Comparison of ENCODE assay signal across 7 mouse cellular contexts in genomic region chr10:5195288-5195687, GRCm38 (mm10).
DNase-seq lines count a peak whose midpoint lies in the region; ATAC-seq and TF ChIP-seq lines count a peak whose summit lies in the region.

No protein-coding gene starts in this region.

- TF ChIP-seq CTCF in embryonic fibroblast, embryonic 13.5 days (IDR thresholded peaks at IDR 0.05; ENCODE audit: borderline replicate concordance, insufficient read depth, low read length) = no peak

- no peaks in the 10 kb centered on the region for H3K27me3 ChIP-seq in kidney, embryonic 15.5 days
- H3K27me3 ChIP-seq in hindbrain, embryonic 12.5 days = no peaks in the 10 kb centered on the region
- H3K27me3 ChIP-seq in midbrain, embryonic 15.5 days (replicated peaks) = no peaks in the 10 kb centered on the region

- H3K4me3 ChIP-seq in kidney, embryonic 15.5 days (replicated peaks) = no peak overlapping the region
- no peak overlapping the region for H3K4me3 ChIP-seq in embryonic fibroblast, embryonic 13.5 days (ENCODE audit: insufficient read depth, low read length)
- no peak overlapping the region for H3K4me3 ChIP-seq in hindbrain, embryonic 12.5 days
- peak overlapping the region; percentile 53 for H3K4me3 ChIP-seq in midbrain, embryonic 15.5 days

- no peaks in the 10 kb centered on the region for H3K9me3 ChIP-seq in kidney, embryonic 15.5 days (replicated peaks)
- H3K9me3 ChIP-seq in hindbrain, embryonic 12.5 days (replicated peaks) = no peaks in the 10 kb centered on the region
- no peaks in the 10 kb centered on the region for H3K9me3 ChIP-seq in midbrain, embryonic 15.5 days

- peak overlapping the region; percentile 70 for H3K4me2 ChIP-seq in kidney, embryonic 15.5 days
- peak overlapping the region; percentile 64; the same call in 1 of the 2 replicates for H3K4me2 ChIP-seq in hindbrain, embryonic 12.5 days (replicated peaks)
- H3K4me2 ChIP-seq in midbrain, embryonic 15.5 days = peak overlapping the region; percentile 58

- no peak for ATAC-seq in kidney, embryonic 15.5 days (replicated peaks; ENCODE audit: low FRiP score)
- no peak for ATAC-seq in hindbrain, embryonic 12.5 days (ENCODE audit: low FRiP score)
- ATAC-seq in midbrain, embryonic 15.5 days (replicated peaks) = peak; percentile 18
- no peak for ATAC-seq in frontal cortex, adult (ENCODE audit: low TSS enrichment)

- no peak for DNase-seq in kidney, postnatal 25 days
- no peak for DNase-seq in kidney, postnatal 10 days

- H3K4me1 ChIP-seq in kidney, embryonic 15.5 days = peaks cover 19% of the 10 kb centered on the region
- H3K4me1 ChIP-seq in embryonic fibroblast, embryonic 13.5 days (ENCODE audit: control insufficient read depth, insufficient read depth, low read length) = peaks cover 10% of the 10 kb centered on the region
- H3K4me1 ChIP-seq in hindbrain, embryonic 12.5 days = no peaks in the 10 kb centered on the region
- H3K4me1 ChIP-seq in midbrain, embryonic 15.5 days = peaks cover 10% of the 10 kb centered on the region; the same call in 1 of the 2 replicates

- H3K9ac ChIP-seq in kidney, embryonic 15.5 days = no peak overlapping the region
- H3K9ac ChIP-seq in hindbrain, embryonic 12.5 days = no peak overlapping the region
- H3K9ac ChIP-seq in midbrain, embryonic 15.5 days = no peak overlapping the region

- no peak overlapping the region for H3K27ac ChIP-seq in kidney, embryonic 15.5 days
- peak overlapping the region; percentile 42; the same call in 1 of the 2 replicates for H3K27ac ChIP-seq in embryonic fibroblast, embryonic 13.5 days (ENCODE audit: insufficient read depth, low read length)
- H3K27ac ChIP-seq in hindbrain, embryonic 12.5 days = no peak overlapping the region
- peak overlapping the region; percentile 92; the same call in 1 of the 2 replicates for H3K27ac ChIP-seq in midbrain, embryonic 15.5 days

- WGBS in kidney, embryonic 15.5 days = 47% methylated on average over 5 of the region's 5 CpGs
- WGBS in hindbrain, embryonic 12.5 days = 76% methylated on average over 5 of the region's 5 CpGs
- 69% methylated on average over 5 of the region's 5 CpGs for WGBS in midbrain, embryonic 15.5 days

- no peak for TF ChIP-seq POLR2A in embryonic fibroblast, embryonic 13.5 days (IDR thresholded peaks at IDR 0.05; ENCODE audit: low read depth, low read length)

- H3K36me3 ChIP-seq in kidney, embryonic 15.5 days = no peaks in the 10 kb centered on the region
- no peaks in the 10 kb centered on the region for H3K36me3 ChIP-seq in hindbrain, embryonic 12.5 days
- no peaks in the 10 kb centered on the region for H3K36me3 ChIP-seq in midbrain, embryonic 15.5 days (replicated peaks)

Comparison
In these comparisons a context has a peak if more than half of its experiments do, and no peak if none do; other contexts are left out.
1. H3K27ac ChIP-seq: peak in embryonic fibroblast, embryonic 13.5 days (single experiment) and midbrain, embryonic 15.5 days (single experiment); none in kidney, embryonic 15.5 days (single experiment) and hindbrain, embryonic 12.5 days (single experiment).
2. Peak in every context shown above with its lines, with median percentiles within 50 percentile points of each other: H3K4me2 ChIP-seq.